Mouse (Mus musculus): ENCODE data around the gene Schip1. TPM values are rescaled to one million over a fixed set of nuclear protein-coding genes. Genes with fewer than 3 reads are reported as not detected.
A peak's percentile ranks its signal among the peaks of the same experiment; 100 is the strongest.

The Schip1 gene
- total RNA-seq, 2 experiments from 2014 or later: 277 to 334 TPM

- intact Hi-C loops (cut with DNase I): no loop called here
Observed at GRCm38 (mm10) chr3:68517236-68517635, 452.6 kb downstream of the Schip1 start.

DNA sequence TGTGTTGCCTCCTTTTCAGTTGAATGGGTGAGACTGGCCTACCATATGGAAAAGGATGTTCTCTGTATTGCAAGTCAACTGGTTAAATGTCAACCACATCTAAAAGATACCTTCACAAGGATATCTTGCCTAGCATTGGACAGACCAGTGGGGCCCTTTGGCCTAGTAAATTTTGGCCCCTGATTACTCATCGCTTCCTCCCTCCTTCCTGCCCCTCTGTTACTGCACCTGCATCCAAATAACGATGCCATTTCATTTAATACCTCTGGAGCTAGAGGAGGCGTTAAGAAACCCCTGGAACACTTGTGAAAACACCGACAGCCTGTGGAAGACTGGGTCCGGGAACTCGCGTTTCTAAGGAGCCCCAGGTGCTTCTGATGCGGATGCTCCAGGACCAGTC is 453.4 kb downstream of the Schip1 start:
- intact Hi-C loops (cut with DNase I): no loop called here

More at GRCm38 (mm10) chr3:68517236-68517635, 452.6 kb downstream of the Schip1 start:
- peak in 1 of 2 experiments; percentile 34 for DNase-seq (ENCODE audit: low spot score in 2 of 2)

GRCm38 (mm10) chr3:68518586-68518985 is 454.0 kb downstream of the Schip1 start:
- DNase-seq (ENCODE audit: low spot score in 2 of 2): no peak
- intact Hi-C loops (cut with DNase I): no loop called here

More for the DNA sequence above, 453.4 kb downstream of the Schip1 start:
- no peak for DNase-seq (ENCODE audit: low spot score in 2 of 2)

GRCm38 (mm10) chr3:68525361-68525878 is 460.8 kb downstream of the Schip1 start:
- intact Hi-C loops (cut with DNase I): no loop called here
- no peak for DNase-seq (ENCODE audit: low spot score in 2 of 2)

DNA sequence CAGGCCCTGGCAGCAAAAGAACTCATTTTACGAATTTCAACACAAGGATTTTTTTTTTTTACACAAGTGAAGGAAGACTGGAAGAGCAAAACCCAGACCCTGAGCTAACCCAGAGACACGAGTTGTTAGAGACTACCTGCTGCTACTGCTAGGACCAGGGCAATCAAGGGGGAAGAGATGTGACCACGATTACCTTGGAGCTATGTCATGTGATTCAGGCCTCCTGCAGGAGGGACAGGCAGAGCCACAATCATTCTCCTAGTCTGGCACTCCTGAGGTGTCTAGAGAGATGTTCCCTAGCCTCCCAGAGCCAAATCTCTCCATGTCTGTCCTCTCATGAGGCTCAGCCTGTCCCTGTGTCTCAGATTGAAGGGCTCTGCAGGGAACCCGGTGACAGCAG is 461.8 kb downstream of the Schip1 start:
- intact Hi-C loops (cut with DNase I): no loop called here
- DNase-seq (ENCODE audit: low spot score in 2 of 2): no peak

DNA sequence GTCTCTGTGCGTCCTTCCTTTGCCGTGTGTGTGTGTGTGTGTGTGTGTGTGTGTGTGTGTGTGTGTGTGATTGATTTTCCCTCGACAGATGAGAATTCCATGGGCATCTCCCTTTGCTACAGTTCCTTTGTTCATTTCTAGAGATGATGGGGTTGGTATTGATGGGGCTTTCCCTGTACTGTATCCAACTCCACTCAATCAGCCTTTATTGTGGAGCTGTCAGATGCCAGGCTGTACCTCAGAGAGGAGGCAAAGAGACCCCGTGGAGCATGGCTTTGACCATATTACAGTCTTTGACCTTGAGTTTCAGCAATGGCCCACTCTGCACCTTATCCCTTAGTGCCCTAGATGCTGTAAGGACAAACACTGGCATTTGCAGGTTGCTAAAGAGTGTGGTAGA is 462.6 kb downstream of the Schip1 start:
- DNase-seq (ENCODE audit: low spot score in 2 of 2): no peak
- intact Hi-C loops (cut with DNase I): no loop called here

DNA sequence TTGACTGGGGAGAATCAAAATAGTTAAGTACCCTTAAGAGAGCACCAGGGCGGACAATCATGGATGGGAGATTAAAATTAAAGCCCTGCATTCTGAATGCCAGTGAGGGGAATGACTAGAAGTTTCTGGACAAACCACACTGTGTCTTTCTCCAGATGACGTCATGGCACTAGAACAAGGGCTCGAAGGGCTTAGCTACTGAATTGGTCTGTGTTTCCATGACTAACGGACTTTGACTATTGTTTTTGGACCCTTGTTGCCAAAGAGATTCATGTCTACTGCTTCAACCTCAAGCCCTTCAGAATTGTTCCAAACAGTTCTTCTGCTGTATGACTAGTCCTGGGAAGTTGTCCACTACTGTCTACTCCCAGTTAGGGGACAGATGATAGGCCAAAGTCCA is 467.3 kb downstream of the Schip1 start:
- DNase-seq (ENCODE audit: low spot score in 2 of 2): no peak
- intact Hi-C loops (cut with DNase I): no loop called here

- no peak for DNase-seq (ENCODE audit: low spot score in 2 of 2)
- intact Hi-C loops (cut with DNase I): no loop called here
Observed at GRCm38 (mm10) chr3:68534571-68535051, 470.0 kb downstream of the Schip1 start.

DNA sequence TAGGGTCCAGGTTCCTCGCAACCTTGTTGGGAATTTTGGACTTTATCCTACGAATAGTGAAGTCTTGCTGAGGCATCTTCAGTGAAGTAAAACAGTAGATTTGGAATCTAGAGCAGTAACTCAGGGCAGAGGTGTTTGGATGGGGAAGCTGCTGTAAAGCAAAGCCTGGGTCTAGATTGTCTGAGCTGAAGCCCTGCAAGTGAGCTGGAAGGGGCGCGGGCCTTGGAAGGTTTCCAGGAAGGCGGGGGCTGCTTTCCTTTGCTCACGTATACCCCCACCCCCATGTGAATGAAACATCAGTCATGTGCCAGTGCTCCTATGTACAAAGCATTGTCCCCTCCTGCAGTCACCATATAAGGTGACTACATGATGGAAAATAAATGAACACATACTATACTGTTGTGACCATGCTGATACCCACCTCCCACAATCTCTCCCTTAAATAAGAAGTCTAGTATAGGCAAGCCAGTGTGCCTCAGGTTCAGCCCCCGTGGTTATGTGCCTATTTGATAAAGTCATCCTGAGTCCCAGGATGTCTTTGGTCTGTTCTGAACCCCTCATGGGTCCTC is 470.6 kb downstream of the Schip1 start:
- DNase-seq (ENCODE audit: low spot score in 2 of 2): no peak

DNA sequence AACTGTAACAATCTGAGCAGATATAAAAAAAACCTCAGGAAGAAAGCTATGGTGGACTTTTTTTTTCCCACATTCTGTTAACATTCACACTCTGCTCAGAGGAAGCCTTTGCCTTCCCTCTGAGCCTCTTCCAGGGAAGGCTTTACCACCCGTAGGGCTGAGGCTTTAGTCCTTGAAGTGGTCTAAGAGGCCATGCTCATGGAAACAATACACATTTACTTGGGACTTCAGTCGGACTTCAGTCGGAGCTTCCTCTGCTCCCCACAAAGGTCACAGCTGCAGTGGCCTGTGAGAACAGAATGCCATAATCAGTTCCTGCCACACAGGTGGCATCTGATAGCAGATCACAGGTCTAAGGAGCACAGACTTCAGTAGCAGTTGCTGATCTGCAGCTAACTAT is 471.5 kb downstream of the Schip1 start:
- intact Hi-C loops (cut with DNase I): no loop called here
- no peak for DNase-seq (ENCODE audit: low spot score in 2 of 2)

More for the DNA sequence above, 470.6 kb downstream of the Schip1 start:
- intact Hi-C loops (cut with DNase I): no loop called here

DNA sequence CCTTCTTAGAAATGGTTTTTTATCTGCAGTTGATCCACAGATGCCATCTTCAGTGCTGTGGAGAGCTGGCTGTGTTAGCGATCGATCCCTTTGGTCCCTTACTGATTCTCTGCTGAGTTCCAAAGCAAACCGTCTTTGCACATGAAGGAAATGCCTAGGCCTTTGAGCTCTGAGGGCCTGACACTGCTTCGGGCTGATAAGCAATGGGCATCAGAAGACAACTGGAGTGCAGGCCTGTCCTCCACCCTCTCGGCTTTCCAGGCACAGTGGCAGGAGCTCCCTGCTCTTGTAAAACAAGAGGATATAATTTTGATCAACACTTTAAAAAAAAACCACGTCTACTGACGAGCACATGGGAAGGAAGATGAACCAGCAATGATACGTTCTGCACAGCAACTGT is 477.1 kb downstream of the Schip1 start:
- DNase-seq (ENCODE audit: low spot score in 2 of 2): no peak
- intact Hi-C loops (cut with DNase I): loop anchor here (2.0 to 10.0 kb wide), 4 partner anchors 47 to 917 kb away; no protein-coding TSS in a partner anchor

GRCm38 (mm10) chr3:68542944-68543501 is 478.4 kb downstream of the Schip1 start:
- intact Hi-C loops (cut with DNase I): loop anchor here (2.0 to 10.0 kb wide), 4 partner anchors 48 to 918 kb away; no protein-coding TSS in a partner anchor
- peak; percentile 69 to 83 for DNase-seq (ENCODE audit: low spot score in 2 of 2)

GRCm38 (mm10) chr3:68544811-68545210 is 480.2 kb downstream of the Schip1 start:
- intact Hi-C loops (cut with DNase I): loop anchor here (10.0 kb wide), 2 partner anchors 170 to 920 kb away; no protein-coding TSS in a partner anchor
- DNase-seq (ENCODE audit: low spot score in 2 of 2): peak in 1 of 2 experiments; percentile 30

DNA sequence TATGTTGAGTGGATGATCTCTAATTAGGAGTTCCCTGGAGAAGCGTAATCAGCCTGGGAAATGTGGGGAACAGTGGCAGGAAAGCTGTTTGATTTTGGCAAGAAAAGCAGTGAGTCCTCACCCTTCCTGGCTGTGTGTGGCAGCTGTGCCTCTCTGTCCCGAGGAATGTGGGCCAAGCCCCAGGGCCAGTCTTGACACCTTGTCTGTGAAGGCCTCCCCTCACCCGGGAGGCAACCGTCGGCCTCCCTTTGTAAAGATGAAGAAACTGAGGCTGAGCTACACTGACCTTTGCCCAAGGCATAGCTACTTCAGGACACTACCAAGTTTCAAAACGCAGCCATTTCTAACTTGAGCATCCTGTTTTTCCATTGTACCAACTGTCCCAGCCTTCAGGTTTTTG is 481.3 kb downstream of the Schip1 start:
- intact Hi-C loops (cut with DNase I): loop anchor here (10.0 kb wide), 2 partner anchors 171 to 921 kb away; no protein-coding TSS in a partner anchor
- DNase-seq (ENCODE audit: low spot score in 2 of 2): peak in 1 of 2 experiments; percentile 38

DNA sequence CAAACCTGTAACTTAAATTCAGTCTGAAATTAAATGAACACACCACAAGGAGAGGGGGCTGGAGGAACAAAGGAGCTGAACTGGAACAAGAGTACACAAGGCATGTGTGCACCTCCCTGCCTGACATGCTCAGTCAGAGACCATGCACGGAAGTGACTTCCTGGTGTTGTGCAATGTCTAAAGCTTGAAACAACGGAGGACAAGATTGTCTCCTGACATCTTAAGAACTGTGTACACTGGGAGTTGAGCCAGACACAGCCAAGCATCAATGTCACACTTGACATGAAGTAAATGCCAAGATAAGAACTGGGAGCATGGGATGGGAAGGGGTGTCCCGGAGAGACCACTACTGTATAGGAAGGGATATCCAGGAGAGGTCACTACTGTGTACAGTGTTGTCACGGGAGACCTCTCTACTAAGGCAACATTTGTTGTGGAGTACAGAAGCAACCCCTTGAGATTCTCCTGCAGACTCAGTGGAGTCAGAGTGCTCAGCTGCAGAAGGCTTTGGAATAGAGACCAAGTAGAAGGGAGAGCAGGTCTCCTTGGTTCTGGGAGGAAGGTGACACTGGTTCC is 490.6 kb downstream of the Schip1 start:
- intact Hi-C loops (cut with DNase I): no loop called here
- no peak for DNase-seq (ENCODE audit: low spot score in 2 of 2)

- intact Hi-C loops (cut with DNase I): no loop called here
- no peak for DNase-seq (ENCODE audit: low spot score in 2 of 2)
Observed at GRCm38 (mm10) chr3:68556891-68557290, 492.3 kb downstream of the Schip1 start.

DNA sequence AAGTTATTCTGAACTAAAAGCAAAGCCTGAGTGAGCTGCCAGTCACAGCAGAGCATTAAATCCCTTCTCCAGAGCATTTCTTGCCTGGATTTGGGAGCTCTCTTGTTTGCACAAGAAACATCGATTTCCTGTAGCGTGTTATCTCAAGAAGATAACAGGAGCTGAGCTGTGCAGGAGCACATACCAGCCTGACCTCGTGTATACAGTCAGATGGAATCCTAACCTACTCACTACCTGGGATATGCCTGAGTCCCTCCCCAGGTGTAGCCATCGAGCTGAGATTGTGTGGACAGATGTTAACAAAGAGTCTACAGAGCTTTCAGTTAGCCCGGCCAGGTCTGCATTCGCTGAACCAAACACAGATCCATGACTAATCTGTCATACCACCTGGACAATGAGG is 494.1 kb downstream of the Schip1 start:
- no peak for DNase-seq (ENCODE audit: low spot score in 2 of 2)
- intact Hi-C loops (cut with DNase I): no loop called here

- no peak for DNase-seq (ENCODE audit: low spot score in 2 of 2)
- intact Hi-C loops (cut with DNase I): no loop called here
Observed at GRCm38 (mm10) chr3:68560057-68560456, 495.5 kb downstream of the Schip1 start.

DNA sequence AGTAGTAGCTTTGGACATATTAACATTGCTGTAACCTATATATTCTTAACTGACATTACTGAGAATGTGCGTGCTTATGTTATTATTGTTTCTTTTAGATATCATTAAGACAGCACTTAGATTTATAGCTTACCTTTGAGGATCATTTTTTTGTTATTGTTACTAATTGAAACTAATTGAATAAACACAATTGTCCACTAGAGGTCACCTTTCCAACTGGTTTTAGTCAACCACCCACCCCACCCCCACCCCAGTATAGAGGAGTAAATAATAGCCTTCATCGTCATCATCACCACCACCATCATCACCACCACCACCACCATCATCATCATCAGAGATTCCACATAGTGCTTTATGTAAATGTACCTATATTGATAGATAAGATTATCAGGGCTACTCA is 498.2 kb downstream of the Schip1 start:
- no peak for DNase-seq (ENCODE audit: low spot score in 2 of 2)
- intact Hi-C loops (cut with DNase I): no loop called here

DNA sequence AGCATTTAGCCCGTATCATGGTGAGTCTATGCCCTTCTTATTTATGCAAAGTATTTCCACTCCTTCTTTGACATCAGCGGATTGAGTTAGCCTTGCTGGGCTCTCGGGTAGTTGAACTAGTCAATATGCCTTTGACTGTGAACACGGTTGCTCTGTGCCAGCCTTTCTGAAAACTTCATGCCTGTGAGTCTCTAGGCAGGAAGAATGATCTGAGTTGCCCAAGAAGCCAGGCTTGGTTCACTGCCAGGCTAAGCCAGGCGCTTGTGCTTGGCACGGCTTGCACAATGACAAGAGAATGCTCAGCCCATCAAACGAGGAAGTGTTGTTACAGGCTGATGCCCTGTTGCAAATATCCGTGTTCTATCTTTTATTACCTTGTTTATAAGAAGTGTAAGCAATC is 499.3 kb downstream of the Schip1 start:
- DNase-seq (ENCODE audit: low spot score in 2 of 2): no peak
- intact Hi-C loops (cut with DNase I): no loop called here
